ENCODE assay signal across 8 mouse cellular contexts in genomic region chr11:45881026-45881682, GRCm38 (mm10). TPM values are rescaled to one million over a fixed set of nuclear protein-coding genes. Genes with fewer than 3 reads are reported as not detected.
DNase-seq lines count a peak whose midpoint lies in the region; ATAC-seq and TF ChIP-seq lines count a peak whose summit lies in the region.

No protein-coding gene starts in this region.

- no peaks in the 10 kb centered on the region for H3K27me3 ChIP-seq in heart, embryonic 16.5 days (ENCODE audit: control insufficient read depth, insufficient read depth, low read length)
- no peaks in the 10 kb centered on the region for H3K27me3 ChIP-seq in stomach, postnatal 0 days (ENCODE audit: control insufficient read depth, insufficient read depth, low read length)

- DNase-seq in heart, adult 18-20 months = peak; percentile 72 to 75
- DNase-seq in heart, postnatal 25 days (ENCODE audit: low spot score) = no peak
- DNase-seq in ES-E14 (ENCODE audit: low read depth, low spot score) = peak; percentile 7
- DNase-seq in embryo, embryonic 10.5 days (ENCODE audit: low spot score) = peak; percentile 66
- peak; percentile 69 to 75 for DNase-seq in kidney, postnatal 25 days
- DNase-seq in lung, postnatal 36 days = peak; percentile 78
- DNase-seq in stomach, postnatal 0 days (ENCODE audit: low spot score) = peak; percentile 33

- no peak overlapping the region for H3K4me2 ChIP-seq in heart, embryonic 16.5 days (ENCODE audit: low read depth, low read length)
- no peak overlapping the region for H3K4me2 ChIP-seq in stomach, postnatal 0 days (replicated peaks; ENCODE audit: low read depth)

- no peak for TF ChIP-seq EP300 in stomach, postnatal 0 days (optimal IDR thresholded peaks at IDR 0.05)

- intact Hi-C loops in heart, postnatal 25 days (cut with DNase I) = loop anchor here (10.0 kb wide), 3 partner anchors 126 to 876 kb away; no protein-coding TSS in a partner anchor

- no peak overlapping the region for H3K27ac ChIP-seq in ES-E14 (ENCODE audit: insufficient read depth, low read depth, low read length, poor library complexity, severe bottlenecking)
- peak overlapping the region; percentile 33; the same call in 1 of the 2 replicates for H3K27ac ChIP-seq in heart, embryonic 16.5 days (ENCODE audit: low read length)
- H3K27ac ChIP-seq in stomach, postnatal 0 days (replicated peaks) = no peak overlapping the region; the same call in 1 of the 2 replicates

- ATAC-seq in heart, embryonic 16.5 days (replicated peaks; ENCODE audit: extremely low read depth, insufficient read depth, low FRiP score) = 0 out of 2 replicates have a peak, but pooled peaks have one; percentile 28
- no peak for ATAC-seq in stomach, postnatal 0 days (ENCODE audit: low FRiP score, low TSS enrichment)

- H3K9ac ChIP-seq in ES-E14 (ENCODE audit: insufficient read depth, low read depth, low read length, poor library complexity, severe bottlenecking) = no peak overlapping the region; the same call in 1 of the 2 replicates
- no peak overlapping the region for H3K9ac ChIP-seq in heart, embryonic 16.5 days (ENCODE audit: low read length)
- no peak overlapping the region for H3K9ac ChIP-seq in stomach, postnatal 0 days (ENCODE audit: low read length)

- WGBS in heart, embryonic 16.5 days = 60% methylated on average over 6 of the region's 6 CpGs
- 32% methylated on average over 6 of the region's 6 CpGs for WGBS in stomach, postnatal 0 days

- no peak overlapping the region for H3K4me3 ChIP-seq in ES-E14 (ENCODE audit: insufficient read depth in 1 of 2, low read depth in 1 of 2, low read length in 2 of 2, poor library complexity in 1 of 2, severe bottlenecking in 1 of 2)
- no peak overlapping the region for H3K4me3 ChIP-seq in heart, embryonic 16.5 days (ENCODE audit: low read length)
- no peak overlapping the region for H3K4me3 ChIP-seq in stomach, postnatal 0 days (ENCODE audit: low read depth, low read length)

- no peaks in the 10 kb centered on the region for H3K36me3 ChIP-seq in ES-E14 (ENCODE audit: control insufficient read depth, insufficient read depth, low read length, poor library complexity, severe bottlenecking)
- H3K36me3 ChIP-seq in heart, embryonic 16.5 days (ENCODE audit: control insufficient read depth, insufficient read depth) = peaks cover 10% of the 10 kb centered on the region
- no peaks in the 10 kb centered on the region; the same call in 1 of the 2 replicates for H3K36me3 ChIP-seq in stomach, postnatal 0 days (ENCODE audit: control insufficient read depth, insufficient read depth, low read length)

- peak; percentile 76 for TF ChIP-seq CTCF in stomach, postnatal 0 days (IDR thresholded peaks at IDR 0.05; ENCODE audit: low read depth)

- in situ Hi-C loops in ES-E14 (cut with MboI; ENCODE audit: low sequenced_read_pairs in 2 of 2, unreplicated experiment in 2 of 2) = no loop called here

- H3K4me1 ChIP-seq in ES-E14 (ENCODE audit: control insufficient read depth in 2 of 2, insufficient read depth in 2 of 2, low read length in 2 of 2, poor library complexity in 1 of 2) = peaks cover 6 to 7% of the 10 kb centered on the region in 2 experiments; a peak in 3 of 4 replicates
- peaks cover 32% of the 10 kb centered on the region for H3K4me1 ChIP-seq in heart, embryonic 16.5 days (ENCODE audit: control insufficient read depth, insufficient read depth, low read length)
- peaks cover 5% of the 10 kb centered on the region; the same call in 1 of the 2 replicates for H3K4me1 ChIP-seq in stomach, postnatal 0 days (replicated peaks; ENCODE audit: control insufficient read depth, insufficient read depth)

- H3K9me3 ChIP-seq in ES-E14 (ENCODE audit: control insufficient read depth, insufficient read depth, low read depth, low read length) = no peaks in the 10 kb centered on the region
- no peaks in the 10 kb centered on the region for H3K9me3 ChIP-seq in heart, embryonic 16.5 days (replicated peaks; ENCODE audit: control insufficient read depth, low read length)
- no peaks in the 10 kb centered on the region for H3K9me3 ChIP-seq in stomach, postnatal 0 days (ENCODE audit: control insufficient read depth, low read length)

TF ChIP-seq in ES-E14, 5 proteins besides CTCF, POLR2A, EP300 and RAD21:
- TF ChIP-seq MAFK (IDR thresholded peaks at IDR 0.05; ENCODE audit: insufficient read depth, low read depth, low read length) (no peak), ZNF384 (IDR thresholded peaks at IDR 0.05; ENCODE audit: low read depth, low read length) (no peak), CHD2 (IDR thresholded peaks at IDR 0.05; ENCODE audit: low read depth, low read length) (no peak), HCFC1 (IDR thresholded peaks at IDR 0.05; ENCODE audit: borderline replicate concordance, insufficient read depth, low read length) (no peak), ZC3H11A (IDR thresholded peaks at IDR 0.05; ENCODE audit: borderline replicate concordance, low read depth, low read length) (no peak)

RNA-seq across cellular contexts. Expression of gene Clint1, which starts 29.3 kb away (rescaled TPM):
- total RNA-seq in heart, adult 18-20 months (2021) = 10 to 100 TPM; 46.7 to 47.9 TPM
- 10 to 100 TPM; 36.0 to 36.4 TPM for total RNA-seq in heart, postnatal 25 days (2021)
- total RNA-seq in ES-E14 (2012; rRNA removed) = 31.0 and 40.7 TPM in 2 replicates
- polyA plus RNA-seq in heart, embryonic 16.5 days (2015; fragmentation: Nextera tagmentation; extraction: Ambion mirVana) = 47.8 and 56.4 TPM in 2 replicates
- 56.5 and 56.8 TPM in 2 replicates for polyA plus RNA-seq in stomach, postnatal 0 days (2015; fragmentation: Nextera tagmentation; extraction: Ambion mirVana)
